Mouse (Mus musculus): Measurements from ENCODE around the gene Rnft1.

DNA sequence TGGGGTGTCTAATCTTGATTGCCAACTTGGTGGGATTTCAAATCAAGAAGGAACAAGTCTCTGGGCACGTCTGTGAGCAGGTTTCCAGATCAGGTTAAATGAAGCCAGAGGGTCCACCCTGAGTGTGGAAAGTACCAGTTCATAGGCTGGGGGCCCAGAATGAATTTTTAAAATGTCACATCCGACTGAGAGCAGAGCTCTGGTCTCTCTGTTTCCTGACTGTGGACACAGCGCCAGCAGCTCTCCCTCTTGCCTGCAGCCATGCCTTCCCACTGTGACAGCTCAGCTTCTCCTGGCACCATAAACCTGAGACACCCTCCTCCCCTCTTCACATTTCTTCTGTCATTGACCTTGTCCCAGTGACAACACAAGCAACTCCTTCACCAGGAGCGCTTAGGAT, 15.5 kb upstream of the Rnft1 start:
- TF ChIP-seq POLR2A (IDR thresholded peaks at IDR 0.05; ENCODE audit: insufficient read length, low read depth), result no peak
- no peak for TF ChIP-seq MYOD1 (IDR thresholded peaks at IDR 0.05; ENCODE audit: control insufficient read depth in 1 of 3, insufficient read length in 2 of 3, low read depth in 2 of 3)
- TF ChIP-seq E2F4 (IDR thresholded peaks at IDR 0.05; ENCODE audit: insufficient read depth), result no peak
- TF ChIP-seq TCF12 (IDR thresholded peaks at IDR 0.05; ENCODE audit: insufficient read depth, poor library complexity, severe bottlenecking), result no peak
- no peak for TF ChIP-seq POLR2AphosphoS2 (IDR thresholded peaks at IDR 0.05; ENCODE audit: insufficient read length, low read depth)
- TF ChIP-seq MAX (IDR thresholded peaks at IDR 0.05; ENCODE audit: low read depth), result no peak
- TF ChIP-seq TCF3 (IDR thresholded peaks at IDR 0.05; ENCODE audit: insufficient read length, low read depth), result no peak
- no peak for TF ChIP-seq MYOG (IDR thresholded peaks at IDR 0.05; ENCODE audit: control insufficient read depth in 1 of 3, insufficient read depth in 1 of 3, insufficient read length in 2 of 3, low read depth in 2 of 3)
- no peak for TF ChIP-seq USF1 (IDR thresholded peaks at IDR 0.05; ENCODE audit: low read depth)
- no peak for TF ChIP-seq REST (IDR thresholded peaks at IDR 0.05; ENCODE audit: insufficient read depth, insufficient read length)
